Mouse (Mus musculus) Muller cell, postnatal 12 days (primary cell): ENCODE results near the gene Ppid.

Experiments used
- DNase-seq: peaks from one replicate; pipeline ENCODE4 v3.0.0-alpha.2; 2015; ENCODE audit errors: inconsistent ontology term

Gene Ppid

DNA sequence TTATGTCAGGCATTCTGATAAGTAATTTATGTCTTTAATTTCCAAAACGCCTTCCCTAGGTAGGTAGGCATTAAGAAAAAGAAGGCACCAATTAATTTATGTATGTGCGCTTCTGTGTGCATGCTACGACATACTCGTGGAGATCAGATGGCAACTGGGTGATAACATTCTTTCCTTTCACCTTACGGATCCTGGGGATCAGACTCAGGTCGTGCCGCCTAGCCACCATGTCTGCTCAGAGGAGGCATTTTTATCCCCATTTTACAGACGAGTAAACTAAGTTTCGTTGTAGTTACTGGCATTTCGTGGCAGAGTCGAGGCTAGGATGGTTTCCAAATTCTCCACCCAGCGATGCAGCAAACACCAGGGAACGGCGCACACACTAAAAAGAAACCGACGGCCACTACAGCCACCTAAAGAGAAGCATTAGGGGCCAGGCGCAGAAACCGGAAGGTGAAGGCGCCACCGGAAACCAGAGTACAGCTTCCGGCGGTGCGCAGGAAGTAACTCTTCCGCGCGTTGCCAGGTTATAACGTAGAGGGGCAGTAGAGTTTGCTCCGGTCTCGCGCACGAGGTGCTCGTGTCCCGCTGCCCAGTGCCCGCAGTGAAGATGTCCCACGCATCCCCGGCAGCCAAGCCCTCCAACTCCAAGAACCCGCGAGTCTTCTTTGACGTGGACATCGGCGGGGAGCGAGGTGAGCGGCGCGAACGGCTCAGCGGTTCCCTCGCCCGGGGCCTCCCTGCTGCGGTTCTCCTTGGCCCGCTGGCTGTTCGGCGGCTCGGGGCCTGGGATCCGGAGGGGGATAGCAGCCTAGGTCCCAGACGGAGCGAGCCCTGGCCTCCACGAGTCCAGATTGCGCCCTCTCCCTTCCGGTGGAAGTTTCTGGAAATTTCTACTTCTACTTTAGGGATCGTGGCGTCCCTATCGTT, at the start of gene Ppid:
Gene Ppid (plus strand): TSS at position 480 of the 930 bp plus-strand sequence.
- peak; percentile 80 for DNase-seq

DNA sequence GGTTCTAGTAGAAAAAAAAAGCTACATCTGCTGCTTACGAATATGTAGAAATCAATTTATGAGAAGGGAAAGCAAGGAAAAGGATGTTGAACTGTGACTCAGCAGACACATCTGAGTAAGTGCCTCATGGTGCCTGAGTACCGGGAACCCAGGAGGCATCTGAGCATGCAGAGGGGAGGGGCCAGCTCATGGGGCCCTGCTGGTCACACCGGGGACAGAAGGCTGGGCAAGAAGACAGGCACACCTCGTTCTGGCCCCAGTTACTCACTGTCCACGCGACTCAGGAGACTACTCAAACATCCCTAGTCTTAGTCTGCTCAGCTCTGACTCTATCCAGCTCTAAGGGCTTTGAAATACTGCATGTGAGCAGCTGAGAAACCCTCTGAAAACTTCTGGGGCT, 48.6 kb upstream of the Ppid start:
- DNase-seq: peak; percentile 61

DNA sequence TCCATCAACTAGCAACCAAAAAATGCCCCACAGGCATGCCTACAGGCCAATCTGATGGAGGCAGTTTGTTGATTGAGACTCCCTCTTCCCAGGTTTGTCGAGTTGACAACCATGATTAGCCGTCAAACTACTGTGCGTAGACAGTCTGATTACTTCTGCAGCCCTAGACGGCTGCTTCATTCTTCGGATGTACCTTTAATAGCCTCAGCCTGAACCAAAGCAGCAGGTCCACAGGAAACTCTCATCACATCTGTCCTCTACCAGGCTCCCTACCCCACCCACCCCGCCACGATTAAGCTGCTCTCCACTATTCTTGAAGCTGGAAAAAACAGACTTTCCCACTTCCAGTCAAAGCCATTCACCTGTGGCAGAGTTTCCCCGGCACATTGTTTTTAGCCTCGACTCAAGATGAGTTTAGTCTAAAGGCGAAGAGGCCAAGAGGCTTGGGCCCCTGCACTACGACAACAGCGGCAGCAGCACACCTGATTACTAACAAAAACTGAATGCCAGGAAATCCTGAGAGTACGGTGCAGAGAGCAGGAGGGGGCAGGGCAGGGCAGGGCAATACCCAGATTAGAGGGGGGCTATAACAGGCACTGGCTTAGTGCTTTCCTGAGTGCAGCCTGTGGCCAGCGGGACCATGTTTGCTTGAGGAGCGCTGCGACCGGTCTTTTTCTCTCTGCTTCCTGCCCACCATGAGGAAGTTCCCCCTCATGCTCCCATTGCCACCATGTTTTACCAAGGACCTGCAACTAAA, 42.3 kb upstream of the Ppid start:
- no peak for DNase-seq

DNA sequence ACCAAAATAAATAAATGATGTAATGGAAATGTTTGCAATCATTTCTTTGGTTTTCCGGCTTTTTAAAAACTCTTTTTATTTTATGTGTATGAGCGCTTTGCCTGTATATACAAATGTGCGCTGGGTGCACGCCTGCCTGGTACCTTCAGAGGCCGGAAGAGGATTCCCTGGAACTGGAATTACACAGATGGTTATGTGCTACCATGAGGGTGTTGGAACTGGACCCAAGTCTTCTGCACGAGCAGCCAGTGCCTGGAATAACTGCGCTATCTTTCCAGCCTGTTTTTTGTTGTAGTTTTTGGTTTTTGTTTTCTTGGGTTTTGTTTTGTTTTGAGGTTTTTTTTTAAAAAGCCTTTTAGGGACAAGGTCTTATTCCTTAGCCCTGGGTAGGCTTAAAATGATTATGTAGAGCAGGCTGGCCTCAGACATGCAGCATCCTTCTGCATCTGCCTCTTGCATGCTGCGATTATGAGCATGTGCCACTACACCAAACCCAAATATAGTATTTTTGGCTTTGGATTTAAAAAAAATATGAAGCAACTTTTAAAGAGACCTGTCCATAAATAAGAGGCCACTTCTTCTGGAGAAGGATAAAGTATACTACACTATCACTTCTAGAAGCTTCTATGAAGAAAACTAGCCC, 41.3 kb upstream of the Ppid start:
- no peak for DNase-seq

DNA sequence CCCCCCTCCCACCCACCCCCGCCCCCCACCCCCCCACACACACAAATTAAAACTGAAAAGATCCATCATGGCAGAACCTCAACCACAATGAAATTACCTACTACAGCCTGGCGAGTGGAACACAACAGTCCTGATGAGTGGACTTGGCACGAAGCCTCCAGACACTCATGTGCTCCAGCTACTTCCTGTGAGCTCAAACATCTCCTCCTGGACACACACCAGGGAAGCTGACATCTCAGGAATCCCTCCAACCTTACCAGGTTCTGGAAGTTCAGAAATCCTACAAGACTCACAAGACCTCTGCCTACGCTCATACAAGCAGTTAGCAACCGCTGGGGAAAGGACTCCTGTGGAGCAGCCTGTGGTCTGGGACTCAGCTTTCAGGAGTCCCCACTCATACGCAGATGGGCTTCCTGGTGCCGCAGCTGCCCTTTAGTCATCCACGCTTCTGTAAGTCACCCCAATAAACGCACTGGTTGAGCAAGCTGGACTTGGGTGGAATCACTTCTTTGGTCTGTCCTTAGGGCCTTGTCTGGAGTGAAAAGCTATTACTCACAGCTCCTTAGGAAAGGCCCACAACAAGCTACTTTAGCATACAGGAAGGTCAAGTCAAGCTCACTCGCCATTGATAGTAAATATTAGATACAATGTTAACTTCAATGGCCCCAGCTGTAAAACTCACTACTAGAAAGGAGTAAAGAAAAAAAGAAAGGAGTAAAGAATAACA, 39.2 kb upstream of the Ppid start:
- DNase-seq: no peak

DNA sequence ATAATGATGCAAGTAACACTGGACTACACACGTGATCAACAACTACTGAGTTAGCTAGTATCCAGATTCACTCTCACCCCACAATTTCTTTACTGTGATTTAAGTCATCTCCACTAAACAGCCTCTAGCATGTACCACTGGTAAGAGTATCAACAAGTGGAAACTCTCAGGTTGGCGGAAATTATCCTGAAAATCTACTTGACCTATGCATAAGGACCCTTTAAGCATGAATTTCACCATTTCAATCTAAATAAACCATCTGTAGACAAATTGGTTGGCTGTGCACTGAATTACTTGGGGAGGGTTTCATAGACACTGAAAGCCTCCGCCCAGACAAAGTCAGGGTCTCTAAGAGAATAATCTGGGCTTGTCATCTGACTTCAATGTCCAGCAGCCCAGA, 37.4 kb upstream of the Ppid start:
- DNase-seq: no peak

DNA sequence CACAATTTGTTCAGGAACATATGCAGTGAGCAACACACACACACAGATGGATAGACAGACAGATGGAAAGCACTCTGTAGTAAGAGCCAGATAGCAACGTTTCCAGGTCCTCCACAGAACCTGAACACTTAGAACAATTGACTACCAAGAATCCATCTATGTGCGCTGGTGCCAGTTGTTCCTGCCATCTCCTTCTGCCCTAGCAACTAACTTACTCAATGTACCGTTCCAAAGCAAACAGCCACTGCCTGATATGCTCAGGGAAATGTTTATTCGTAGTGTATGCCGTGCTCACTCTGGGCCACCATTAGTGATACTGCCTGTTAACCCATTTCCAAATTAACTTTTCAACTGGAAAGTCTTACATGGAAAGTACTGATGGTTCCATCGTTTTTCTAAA, 36.1 kb upstream of the Ppid start:
- DNase-seq: no peak

DNA sequence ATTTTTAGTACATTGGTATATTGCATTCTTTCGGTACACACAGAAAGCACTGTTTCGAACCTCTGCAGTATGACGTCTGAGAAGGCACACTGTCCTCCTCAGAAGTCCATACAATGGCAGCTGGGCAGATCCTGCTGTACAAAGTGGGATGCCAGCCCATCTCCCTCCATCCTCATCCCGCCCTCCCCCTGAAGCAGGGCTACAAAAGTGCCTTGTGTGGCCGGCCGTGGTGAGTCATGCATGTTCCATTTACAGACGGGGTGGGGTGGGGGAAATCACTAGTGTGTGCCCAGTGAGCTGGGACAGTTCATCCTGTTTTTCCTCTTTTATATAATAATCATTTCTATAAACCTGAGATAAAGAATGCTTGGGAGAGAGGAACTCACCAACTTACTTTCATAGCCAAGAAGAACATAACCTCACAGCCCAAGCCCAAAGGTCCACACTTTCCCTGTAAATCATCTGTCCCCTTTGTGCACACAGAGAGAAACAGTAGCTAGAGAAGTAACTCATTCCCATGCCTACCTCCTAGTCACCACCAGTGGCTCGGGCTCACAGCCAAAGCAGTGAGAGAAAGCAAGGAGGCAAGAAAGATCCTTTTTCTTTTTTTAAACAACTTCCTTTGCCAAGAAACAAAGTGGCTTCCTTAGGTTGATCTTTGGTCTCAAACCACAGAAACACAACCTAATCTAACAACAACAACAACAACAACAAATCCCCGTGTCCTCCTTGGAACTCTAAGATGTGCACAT, 31.9 kb upstream of the Ppid start:
- DNase-seq: peak; percentile 87

DNA sequence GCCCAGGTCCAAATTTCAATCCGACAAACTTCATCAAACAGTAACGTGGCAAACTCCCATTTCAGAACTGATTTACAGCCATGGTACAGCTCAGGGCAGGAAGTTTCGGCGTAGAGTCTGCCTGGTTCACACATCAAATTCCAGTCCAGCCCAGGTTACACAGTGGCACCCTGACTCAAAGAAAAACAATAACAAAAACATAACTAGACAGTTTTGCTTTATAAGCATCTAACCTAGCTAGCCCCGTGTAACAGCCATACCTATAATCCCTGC, 31.4 kb upstream of the Ppid start:
- DNase-seq: no peak

DNA sequence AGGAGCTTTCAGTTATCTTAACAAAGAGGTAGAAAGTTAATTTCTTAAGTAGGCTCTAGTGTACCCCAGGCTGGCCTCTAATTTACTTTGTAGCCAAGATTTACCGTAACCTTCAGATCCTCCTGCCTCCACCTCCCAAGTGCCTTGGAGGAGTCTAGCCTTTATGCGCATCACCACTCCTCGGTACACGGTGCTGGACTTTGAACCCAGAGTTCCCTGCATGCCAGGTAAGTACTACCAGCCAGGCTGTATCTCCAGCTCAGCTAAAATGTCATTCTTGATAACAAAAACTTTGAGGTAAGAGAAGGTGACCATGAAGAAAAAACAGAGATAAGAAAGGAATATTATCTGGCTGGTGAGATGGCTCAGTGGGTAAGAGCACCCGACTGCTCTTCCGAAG, 30.6 kb upstream of the Ppid start:
- DNase-seq: no peak

DNA sequence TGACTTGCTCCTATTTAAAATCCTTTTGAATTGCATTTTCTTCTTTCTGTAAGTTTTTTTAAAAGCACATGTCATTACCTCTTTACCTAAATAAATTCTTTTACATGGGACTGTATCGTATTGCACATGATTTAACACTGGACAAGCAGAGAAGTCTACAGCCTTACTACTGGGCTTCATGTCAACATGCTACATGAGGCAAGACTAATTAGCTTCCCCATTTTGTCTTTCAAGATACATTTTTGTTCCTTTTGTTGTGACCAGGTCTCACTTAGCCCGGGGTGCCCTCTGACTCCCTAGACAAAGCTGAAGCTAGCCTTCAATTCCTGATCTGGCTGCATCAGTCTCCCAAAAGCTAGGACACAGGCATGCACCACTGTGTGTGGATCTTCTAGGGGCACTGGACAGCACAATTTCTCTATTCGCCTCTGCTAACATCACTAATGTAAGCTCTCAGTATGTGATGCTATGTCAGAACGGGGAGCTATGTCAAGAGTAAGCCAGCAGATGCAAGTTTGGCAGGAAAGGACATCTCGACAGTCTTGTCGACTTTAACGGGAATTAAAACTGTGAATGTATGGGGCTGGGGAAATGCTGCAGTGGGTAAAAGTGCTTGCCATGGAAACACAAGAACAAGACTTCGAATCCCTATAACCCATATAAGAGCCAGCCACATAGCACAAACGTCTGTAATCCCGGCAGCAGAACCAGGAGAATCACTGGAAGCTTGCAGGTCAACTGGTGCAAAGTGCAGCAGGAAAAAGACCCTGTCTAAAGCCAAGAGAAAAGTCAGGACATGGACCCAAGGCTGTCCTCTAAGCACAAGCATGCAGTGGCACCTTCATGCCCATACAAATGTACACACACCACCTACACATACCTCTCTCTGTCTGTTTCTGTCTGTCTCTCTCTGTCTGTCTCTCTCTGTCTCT, 29.1 kb upstream of the Ppid start:
- no peak for DNase-seq

DNA sequence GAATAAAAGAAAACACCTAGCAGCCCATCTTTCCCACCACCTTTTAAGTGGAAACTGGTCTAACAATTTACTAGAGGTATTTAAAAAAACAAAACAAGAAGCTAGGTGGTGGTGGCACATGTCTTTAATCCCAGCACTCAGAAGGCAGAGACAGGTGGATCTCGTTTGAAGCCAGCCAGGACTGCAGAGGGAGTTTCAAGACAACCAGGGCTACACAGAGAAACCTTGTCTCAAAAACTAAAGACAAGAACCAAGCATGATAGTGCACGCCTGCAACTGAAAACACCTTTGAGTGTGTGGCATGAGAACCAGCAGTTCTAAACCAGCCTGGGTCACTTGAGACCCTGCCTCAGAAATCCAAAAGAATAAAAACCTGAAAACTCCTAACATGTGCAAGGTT, 27.6 kb upstream of the Ppid start:
- no peak for DNase-seq

DNA sequence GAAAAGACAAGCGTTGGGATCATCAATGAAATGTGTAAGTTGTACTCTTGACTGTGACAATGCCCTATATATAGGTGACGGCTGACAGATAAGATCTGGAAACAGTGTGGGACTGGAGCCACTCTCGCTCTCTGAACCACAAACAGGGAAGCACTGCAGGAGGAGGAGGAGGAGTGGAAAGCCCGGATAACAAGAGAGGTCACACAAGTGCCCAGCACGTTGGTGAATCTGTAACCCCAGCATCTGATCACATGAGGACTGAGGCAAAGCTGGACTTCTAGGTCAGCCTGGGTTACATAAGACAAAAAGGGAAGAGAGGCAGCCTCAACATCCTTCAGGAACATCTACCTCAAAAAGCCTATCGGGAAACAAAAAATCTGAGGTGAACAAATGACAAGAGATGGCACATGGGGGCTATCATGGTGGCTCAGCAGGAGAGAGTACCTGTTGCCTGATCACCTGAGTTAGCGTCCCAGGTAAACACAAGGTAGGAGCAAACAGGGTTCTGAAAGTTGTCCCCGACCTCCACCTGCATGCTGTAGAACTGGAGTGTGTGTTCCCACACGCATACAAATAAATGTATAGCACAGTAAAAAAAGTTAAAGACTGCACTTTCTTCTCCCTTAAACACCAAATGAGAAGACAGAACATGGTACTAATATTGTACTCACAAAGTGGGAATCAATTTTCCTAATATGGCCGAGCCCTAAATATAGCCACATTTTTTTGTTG, 26.1 kb upstream of the Ppid start:
- no peak for DNase-seq

DNA sequence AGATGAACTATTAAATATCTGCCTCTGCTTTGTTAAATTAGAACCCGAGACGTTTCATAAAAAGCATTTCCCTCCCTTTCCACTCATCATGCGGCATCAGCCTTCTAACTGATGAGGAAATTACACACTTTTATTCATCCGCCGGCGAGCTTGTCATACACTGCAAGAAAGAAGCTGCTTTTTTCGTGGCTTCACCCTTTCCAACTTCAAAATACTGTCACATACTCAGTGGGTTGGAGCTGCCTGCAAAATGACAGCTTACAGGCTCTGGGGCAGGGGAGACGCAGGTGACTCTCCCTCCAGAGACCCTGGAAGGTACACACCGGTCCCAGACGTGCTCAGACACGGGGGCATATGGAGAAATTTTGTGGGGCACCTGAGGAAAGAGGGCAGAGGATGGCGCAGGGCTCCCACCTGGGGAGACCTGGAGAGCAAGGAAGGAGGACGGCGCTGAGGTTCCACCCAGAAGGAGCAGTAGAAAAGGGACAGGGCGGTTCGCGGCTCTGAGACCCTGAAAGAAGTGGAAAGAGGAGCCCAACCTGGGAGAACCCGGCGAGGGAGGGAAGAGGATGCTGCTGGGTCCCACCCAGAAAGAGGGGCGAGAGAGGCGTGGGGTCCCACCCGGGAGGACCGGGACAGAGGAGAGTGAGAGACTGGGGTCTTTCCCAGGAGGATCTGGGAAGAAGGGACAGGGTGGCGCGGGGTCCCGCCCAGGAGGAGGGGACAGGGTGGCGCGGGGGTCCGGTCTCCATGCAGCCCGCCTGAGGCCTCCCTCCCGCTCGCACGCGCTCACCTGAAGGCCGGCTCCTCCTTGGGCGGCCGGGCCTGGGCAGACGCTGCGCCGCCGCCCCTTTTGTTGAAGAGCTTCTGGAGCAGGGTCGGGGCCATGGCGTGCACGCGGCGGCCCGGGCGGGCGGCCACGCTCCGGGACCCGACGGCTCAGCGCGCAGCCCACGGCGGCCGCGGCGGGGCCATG, 24.1 kb upstream of the Ppid start:
- peak; percentile 32 for DNase-seq

DNA sequence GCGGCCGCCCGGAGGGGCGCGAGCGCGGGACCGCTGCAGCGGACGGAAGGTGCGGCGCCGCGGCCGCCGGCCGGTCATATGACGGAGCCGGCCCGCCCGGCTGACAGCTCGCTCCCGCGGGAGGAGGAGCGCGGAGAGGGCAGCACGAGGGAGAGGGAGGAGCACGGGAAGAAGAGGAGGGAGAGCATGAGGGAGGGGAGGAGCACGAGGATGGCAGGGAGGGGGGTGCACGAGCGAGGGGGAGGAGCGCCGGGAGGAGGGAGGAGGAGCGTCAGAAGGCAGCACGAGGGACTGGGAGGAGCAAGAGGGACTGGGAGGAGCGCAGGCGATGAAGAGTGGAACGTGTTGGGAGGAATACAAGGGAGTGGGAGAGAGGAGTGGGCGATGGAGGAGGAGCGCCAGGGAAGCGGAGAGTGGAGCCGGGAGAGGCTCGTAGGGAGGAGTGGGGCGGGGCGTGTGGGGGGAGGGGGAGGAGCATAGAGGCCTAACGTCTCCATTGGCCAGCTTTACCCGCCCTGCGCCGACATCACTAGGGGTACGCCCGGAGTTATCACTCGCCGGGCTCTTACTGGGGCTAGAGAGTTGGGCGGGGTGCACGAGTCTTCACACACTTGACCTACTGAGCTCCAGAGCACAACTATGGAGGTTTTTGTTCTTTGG, 23.3 kb upstream of the Ppid start, which contains the start of gene Fnip2:
Gene Fnip2 (minus strand): TSS at position 94 of the 660 bp plus-strand sequence.
- DNase-seq: peak; percentile 98

DNA sequence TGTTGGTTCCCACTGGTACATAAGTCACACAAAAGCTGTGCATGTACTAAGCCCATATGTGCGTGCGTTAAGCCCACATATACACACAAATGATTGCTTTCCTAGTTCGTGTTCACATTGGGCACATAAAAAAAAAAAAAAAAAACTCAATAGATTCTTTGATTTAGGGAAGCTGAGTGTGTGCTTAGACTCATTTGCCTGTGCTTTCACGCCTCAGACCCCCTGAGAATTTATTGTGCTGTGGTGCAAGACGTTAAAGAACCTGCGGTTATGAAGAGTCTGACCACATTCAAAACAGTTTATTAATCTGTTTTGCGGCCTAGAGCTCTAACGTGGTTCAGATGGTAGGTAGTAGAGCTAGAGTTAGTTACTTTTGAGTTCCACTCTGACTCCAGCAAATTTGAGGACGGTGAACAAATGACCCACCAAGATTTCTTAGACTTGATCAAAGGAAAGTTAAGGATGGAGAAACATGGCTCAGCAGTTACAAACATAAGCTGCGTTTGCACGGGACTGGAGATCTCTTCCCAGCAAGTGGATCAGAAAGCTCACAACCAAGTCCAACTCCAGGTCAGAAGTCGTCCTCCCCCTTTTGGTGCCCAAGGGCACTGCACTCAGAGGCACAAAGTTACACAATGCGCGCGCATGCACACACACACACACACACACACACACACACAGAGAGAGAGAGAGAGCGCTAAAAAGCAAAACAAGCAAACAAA, 22.4 kb upstream of the Ppid start:
- no peak for DNase-seq

DNA sequence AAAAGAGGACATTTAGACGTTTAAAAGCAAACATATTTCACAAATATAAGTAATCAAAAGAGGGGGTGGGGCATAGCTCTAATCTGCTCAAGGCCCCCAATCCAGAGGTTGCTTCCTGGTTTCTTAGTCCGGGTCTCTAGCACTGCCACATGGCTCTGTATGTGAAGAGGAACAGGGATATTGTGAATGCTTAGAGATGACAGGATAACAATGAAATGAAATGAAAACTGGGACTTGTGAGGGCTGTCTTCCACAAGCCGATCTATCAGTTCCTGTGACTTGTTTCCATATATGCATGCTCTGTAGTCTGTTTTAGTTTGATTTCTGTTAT, 21.8 kb upstream of the Ppid start:
- DNase-seq: no peak
